Mouse (Mus musculus) MEL (cell line): ENCODE results near the gene Eif2d. TPM values are rescaled to one million over a fixed set of nuclear protein-coding genes. Genes with fewer than 3 reads are reported as not detected.

Experiments
- DNase-seq: peaks from one replicate; pipeline ENCODE4 v3.0.0; 2011; ENCODE audit warnings: low read depth, low spot score
- H3K27ac ChIP-seq: 2 replicates; pipeline ENCODE4 v1.5.1; 2012; ENCODE audit warnings: low read depth, mild to moderate bottlenecking, control low read depth, low read length, moderate library complexity; ENCODE audit not compliant: control insufficient read depth
- H3K27me3 ChIP-seq, 2 experiments: fragments of 150-350 bp in 1 of 2; sonication (generic) in 1 of 2; 2 replicates each; pipeline ENCODE4 v1.6.1; 2012; ENCODE audit warnings: low read length in 2 of 2, mild to moderate bottlenecking in 2 of 2, improper control_type of control experiment in 1 of 2, moderate library complexity in 1 of 2; ENCODE audit not compliant: insufficient read depth in 2 of 2, control insufficient read depth in 1 of 2
- H3K36me3 ChIP-seq, 2 experiments: 2 replicates each; pipeline ENCODE4 v1.6.1; 2012 to 2014; ENCODE audit warnings: low read length in 2 of 2, improper control_type of control experiment in 1 of 2, inconsistent platforms in 1 of 2, mild to moderate bottlenecking in 1 of 2; ENCODE audit not compliant: insufficient read depth in 2 of 2, control insufficient read depth in 1 of 2
- H3K4me1 ChIP-seq, 2 experiments: fragments of 150-350 bp in 1 of 2; sonication (generic) in 1 of 2; 2 replicates each; pipeline ENCODE4 v1.6.1; 2012; ENCODE audit warnings: low read length in 2 of 2, improper control_type of control experiment in 1 of 2, mild to moderate bottlenecking in 1 of 2; ENCODE audit not compliant: insufficient read depth in 2 of 2, control insufficient read depth in 1 of 2
- H3K4me3 ChIP-seq, 2 experiments: fragments of 150-350 bp in 1 of 2; sonication (generic) in 1 of 2; 2 replicates each; pipeline ENCODE4 v1.5.1; 2012; ENCODE audit warnings: low read depth in 2 of 2, low read length in 2 of 2, mild to moderate bottlenecking in 2 of 2, moderate library complexity in 2 of 2, control low read depth in 1 of 2, improper control_type of control experiment in 1 of 2; ENCODE audit not compliant: control insufficient read depth in 1 of 2, insufficient read depth in 1 of 2
- H3K79me2 ChIP-seq: 2 replicates; pipeline ENCODE4 v1.6.1; 2012; ENCODE audit warnings: mild to moderate bottlenecking, low read length, moderate library complexity; ENCODE audit not compliant: control insufficient read depth, poor library complexity, insufficient read depth
- H3K9ac ChIP-seq: 2 replicates; pipeline ENCODE4 v1.6.1; 2012; ENCODE audit warnings: low read depth, mild to moderate bottlenecking, control low read depth, low read length, moderate library complexity; ENCODE audit not compliant: control insufficient read depth, poor library complexity, severe bottlenecking
- H3K9me3 ChIP-seq: fragments of 150-350 bp; sonication (generic); replicated peaks from 2 replicates; pipeline ENCODE4 v1.6.1; 2012; ENCODE audit warnings: mild to moderate bottlenecking, low read length, improper control_type of control experiment, moderate library complexity; ENCODE audit not compliant: insufficient read depth
- CHD2 ChIP-seq: IDR thresholded peaks from 2 replicates; pipeline ENCODE4 v1.6.1; 2011; ENCODE audit warnings: low read length, improper control_type of control experiment
- CTCF ChIP-seq, 3 experiments: IDR thresholded peaks in 2 of 3; conservative IDR thresholded peaks in 1 of 3; 2 replicates each; pipeline ENCODE4 v1.5.1; 2011 to 2012; ENCODE audit warnings: low read length in 3 of 3, low read depth in 2 of 3, mild to moderate bottlenecking in 2 of 3, improper control_type of control experiment in 1 of 3, inconsistent platforms in 1 of 3, mixed read lengths in 1 of 3, moderate library complexity in 1 of 3; ENCODE audit not compliant: control insufficient read depth in 1 of 3, insufficient read depth in 1 of 3, poor library complexity in 1 of 3, severe bottlenecking in 1 of 3
- GATA1 ChIP-seq: IDR thresholded peaks from 2 replicates; pipeline ENCODE4 v1.6.1; 2011; ENCODE audit warnings: low read depth, low read length, improper control_type of control experiment
- HCFC1 ChIP-seq: IDR thresholded peaks from 2 replicates; pipeline ENCODE4 v1.6.1; 2012; ENCODE audit warnings: low read depth, mild to moderate bottlenecking, inconsistent platforms, low read length, improper control_type of control experiment, moderate library complexity
- JUND ChIP-seq: IDR thresholded peaks from 2 replicates; pipeline ENCODE4 v1.6.1; 2011; ENCODE audit warnings: low read depth, mild to moderate bottlenecking, improper control_type of control experiment, low read length
- MAFK ChIP-seq: IDR thresholded peaks from 2 replicates; pipeline ENCODE4 v1.6.1; 2011; ENCODE audit warnings: low read depth, mild to moderate bottlenecking, low read length, improper control_type of control experiment, borderline replicate concordance
- MAX ChIP-seq: IDR thresholded peaks from 2 replicates; pipeline ENCODE4 v1.6.1; 2011; ENCODE audit warnings: low read length, improper control_type of control experiment
- MAZ ChIP-seq: IDR thresholded peaks from 2 replicates; pipeline ENCODE4 v1.6.1; 2012; ENCODE audit warnings: low read depth, mild to moderate bottlenecking, inconsistent platforms, low read length, improper control_type of control experiment
- MEF2A ChIP-seq: IDR thresholded peaks from 2 replicates; pipeline ENCODE4 v1.6.1; 2014; ENCODE audit warnings: low read depth, mild to moderate bottlenecking, inconsistent platforms, low read length, improper control_type of control experiment; ENCODE audit not compliant: poor library complexity, insufficient replicate concordance, severe bottlenecking; ENCODE audit errors: extremely low read depth
- MXI1 ChIP-seq: IDR thresholded peaks from 2 replicates; pipeline ENCODE4 v1.6.1; 2011; ENCODE audit warnings: mild to moderate bottlenecking, low read depth, low read length, improper control_type of control experiment
- MYB ChIP-seq: IDR thresholded peaks from 2 replicates; pipeline ENCODE4 v1.6.1; 2011; ENCODE audit warnings: mild to moderate bottlenecking, low read depth, low read length, improper control_type of control experiment
- MYC ChIP-seq: IDR thresholded peaks from 2 replicates; pipeline ENCODE4 v1.6.1; 2011; ENCODE audit warnings: low read depth, mild to moderate bottlenecking, low read length, improper control_type of control experiment, moderate library complexity
- NRF1 ChIP-seq: IDR thresholded peaks from 2 replicates; pipeline ENCODE4 v1.6.1; 2014; ENCODE audit warnings: low read depth, mild to moderate bottlenecking, inconsistent platforms, low read length, improper control_type of control experiment, moderate library complexity; ENCODE audit not compliant: poor library complexity, insufficient read depth, severe bottlenecking
- POLR2A ChIP-seq, 2 experiments: IDR thresholded peaks; 2 replicates each; pipeline ENCODE4 v1.6.1; 2011 to 2012; ENCODE audit warnings: low read length in 2 of 2, mild to moderate bottlenecking in 2 of 2, control low read depth in 1 of 2, improper control_type of control experiment in 1 of 2, low read depth in 1 of 2, moderate library complexity in 1 of 2; ENCODE audit not compliant: control insufficient read depth in 1 of 2, insufficient read depth in 1 of 2, poor library complexity in 1 of 2
- POLR2AphosphoS5 ChIP-seq: IDR thresholded peaks from 2 replicates; pipeline ENCODE4 v1.6.1; 2012; ENCODE audit warnings: low read depth, borderline replicate concordance, mild to moderate bottlenecking, inconsistent platforms, low read length, moderate library complexity, mixed read lengths
- RAD21 ChIP-seq: IDR thresholded peaks from 2 replicates; pipeline ENCODE4 v1.6.1; 2011; ENCODE audit warnings: mild to moderate bottlenecking, low read depth, low read length, improper control_type of control experiment
- RCOR1 ChIP-seq: IDR thresholded peaks from 2 replicates; pipeline ENCODE4 v1.6.1; 2012; ENCODE audit warnings: low read depth, mild to moderate bottlenecking, inconsistent platforms, low read length, improper control_type of control experiment
- SIN3A ChIP-seq: IDR thresholded peaks from 2 replicates; pipeline ENCODE4 v1.6.1; 2012; ENCODE audit warnings: low read length, improper control_type of control experiment, inconsistent platforms
- TCF12 ChIP-seq: IDR thresholded peaks from 2 replicates; pipeline ENCODE4 v1.6.1; 2014; ENCODE audit warnings: low read depth, mild to moderate bottlenecking, inconsistent platforms, low read length, improper control_type of control experiment, moderate library complexity
- USF1 ChIP-seq: IDR thresholded peaks from 2 replicates; pipeline ENCODE4 v1.6.1; 2014; ENCODE audit warnings: low read depth, mild to moderate bottlenecking, inconsistent platforms, low read length, improper control_type of control experiment, moderate library complexity
- USF2 ChIP-seq, 2 experiments: IDR thresholded peaks; 2 replicates each; pipeline ENCODE4 v1.6.1; 2011 to 2012; ENCODE audit warnings: improper control_type of control experiment in 2 of 2, low read length in 2 of 2, borderline replicate concordance in 1 of 2, inconsistent platforms in 1 of 2, low read depth in 1 of 2, mild to moderate bottlenecking in 1 of 2; ENCODE audit not compliant: insufficient read depth in 1 of 2
- ZMIZ1 ChIP-seq: IDR thresholded peaks from 2 replicates; pipeline ENCODE4 v1.6.1; 2012; ENCODE audit warnings: low read depth, mild to moderate bottlenecking, inconsistent platforms, low read length, improper control_type of control experiment, moderate library complexity
- ZNF384 ChIP-seq: IDR thresholded peaks from 2 replicates; pipeline ENCODE4 v1.6.1; 2012; ENCODE audit warnings: low read depth, mild to moderate bottlenecking, inconsistent platforms, low read length, improper control_type of control experiment
- polyA plus RNA-seq, 2 experiments: library from polyadenylated mRNA; stranded (reverse) in 1 of 2; unstranded in 1 of 2; fragments of >175 nt in 1 of 2; fragments of >200 nt in 1 of 2; gene quantifications; 2 replicates each; pipeline versions ENCODE4 v1.2.1 to v1.2.4; 2012; ENCODE audit warnings: low replicate concordance in 2 of 2, low read depth in 1 of 2; ENCODE audit not compliant: insufficient read length in 2 of 2, insufficient read depth in 1 of 2, missing spikeins in 1 of 2
- total RNA-seq: library from RNA; depleted of rRNA; stranded (reverse); fragments of 300-350 nt; gene quantifications from 2 replicates; pipeline ENCODE4 v1.2.3, GENCODE M21; 2012

Gene Eif2d
- total and polyA plus RNA-seq, 3 experiments, result 31.0 to 43.6 TPM; not detected in 1

- peaks cover 3 to 23% of the 10 kb centered on the region in 2 experiments for H3K4me1 ChIP-seq
- H3K36me3 ChIP-seq, result peaks cover 0 to 4% of the 10 kb centered on the region in 2 experiments; a peak in 1 of 4 replicates
- H3K27ac ChIP-seq, result no peak overlapping the region
- no peaks in the 10 kb centered on the region for H3K79me2 ChIP-seq
- DNase-seq, result no peak
- TF ChIP-seq MYC, result no peak
- no peak for TF ChIP-seq GATA1
- TF ChIP-seq TCF12, result no peak
- TF ChIP-seq ZNF384, result no peak
- TF ChIP-seq MAZ, result no peak
- no peak for TF ChIP-seq USF1
- no peak for TF ChIP-seq RCOR1
- TF ChIP-seq NRF1, result no peak
- H3K9ac ChIP-seq, result no peak overlapping the region
- H3K9me3 ChIP-seq, result no peaks in the 10 kb centered on the region
- H3K4me3 ChIP-seq, result no peak overlapping the region
- peaks cover 0 to 2% of the 10 kb centered on the region in 2 experiments; a peak in 2 of 4 replicates for H3K27me3 ChIP-seq
Observed at GRCm38 (mm10) chr1:131107575-131108308, 45.2 kb upstream of the Eif2d start.

GRCm38 (mm10) chr1:131110525-131111106 is 42.4 kb upstream of the Eif2d start:
- H3K9ac ChIP-seq, result no peak overlapping the region
- peaks cover 3 to 11% of the 10 kb centered on the region in 2 experiments for H3K4me1 ChIP-seq
- H3K36me3 ChIP-seq, result peaks cover 0 to 4% of the 10 kb centered on the region in 2 experiments; a peak in 1 of 4 replicates
- peak; percentile 39 for DNase-seq
- H3K4me3 ChIP-seq, result no peak overlapping the region
- H3K27me3 ChIP-seq, result peaks cover 0 to 2% of the 10 kb centered on the region in 2 experiments; a peak in 2 of 4 replicates
- no peaks in the 10 kb centered on the region for H3K9me3 ChIP-seq
- H3K27ac ChIP-seq, result no peak overlapping the region
- H3K79me2 ChIP-seq, result no peaks in the 10 kb centered on the region
- TF ChIP-seq MEF2A, result no peak
- TF ChIP-seq GATA1, result peak; percentile 43; the same call in 1 of the 2 replicates
- 0 out of 2 replicates have a peak, but pooled peaks have one; percentile 21 for TF ChIP-seq SIN3A
- TF ChIP-seq CTCF (IDR thresholded peaks at IDR 0.05 in 2 of 3, conservative IDR thresholded peaks at IDR 0.05 in 1 of 3; ENCODE audit: control insufficient read depth in 1 of 3, insufficient read depth in 1 of 3, low read depth in 2 of 3, low read length in 3 of 3, poor library complexity in 1 of 3, severe bottlenecking in 1 of 3), result no peak

GRCm38 (mm10) chr1:131112576-131112975 is 40.4 kb upstream of the Eif2d start:
- no peak for DNase-seq
- H3K79me2 ChIP-seq, result no peaks in the 10 kb centered on the region
- peaks cover 0 to 2% of the 10 kb centered on the region in 2 experiments; a peak in 2 of 4 replicates for H3K27me3 ChIP-seq
- no peak overlapping the region for H3K27ac ChIP-seq
- no peaks in the 10 kb centered on the region for H3K9me3 ChIP-seq
- H3K4me3 ChIP-seq, result no peak overlapping the region
- H3K9ac ChIP-seq, result no peak overlapping the region
- H3K36me3 ChIP-seq, result peaks cover 0 to 4% of the 10 kb centered on the region in 2 experiments; a peak in 1 of 4 replicates
- peaks cover 3 to 11% of the 10 kb centered on the region in 2 experiments for H3K4me1 ChIP-seq
- TF ChIP-seq USF2 (IDR thresholded peaks at IDR 0.05; ENCODE audit: borderline replicate concordance in 1 of 2, insufficient read depth in 1 of 2, low read depth in 1 of 2, low read length in 2 of 2) (no peak), MAX (no peak), POLR2AphosphoS5 (no peak), MEF2A (no peak), MXI1 (no peak), RCOR1 (no peak), TCF12 (no peak), JUND (no peak), MYC (no peak), POLR2A (IDR thresholded peaks at IDR 0.05; ENCODE audit: control insufficient read depth in 1 of 2, insufficient read depth in 1 of 2, low read depth in 1 of 2, low read length in 2 of 2, poor library complexity in 1 of 2) (no peak), CHD2 (no peak), MYB (no peak), RAD21 (no peak), SIN3A (no peak), MAFK (no peak), HCFC1 (no peak), ZMIZ1 (no peak)
